Mouse (Mus musculus) neural tube, embryonic 13.5 days (tissue): ENCODE results near the gene Pitpnm3. TPM values are rescaled to one million over a fixed set of nuclear protein-coding genes. Genes with fewer than 3 reads are reported as not detected.

Experiments used
- ATAC-seq: fragments of 200-750 bp; cut with Nextera tagmentation; 2 replicates; pipeline ENCODE4 v1.8.0; 2017; ENCODE audit warnings: low read depth, mild to moderate bottlenecking, moderate TSS enrichment, moderate library complexity
- H3K27ac ChIP-seq: fragments of 300-500 bp; sonication (generic); replicated peaks from 2 replicates; pipeline ENCODE4 v1.5.1; 2015; ENCODE audit warnings: moderate library complexity, mild to moderate bottlenecking, inconsistent platforms
- H3K27me3 ChIP-seq: fragments of 300-500 bp; sonication (generic); 2 replicates; pipeline ENCODE4 v1.6.1; 2015; ENCODE audit warnings: mild to moderate bottlenecking, inconsistent platforms
- H3K36me3 ChIP-seq: fragments of 300-500 bp; sonication (generic); 2 replicates; pipeline ENCODE4 v1.6.1; 2015; ENCODE audit warnings: mild to moderate bottlenecking, inconsistent platforms
- H3K4me1 ChIP-seq: fragments of 300-500 bp; sonication (generic); replicated peaks from 2 replicates; pipeline ENCODE4 v1.6.1; 2015; ENCODE audit warnings: inconsistent platforms
- H3K4me2 ChIP-seq: fragments of 300-500 bp; sonication (generic); 2 replicates; pipeline ENCODE4 v1.6.1; 2015; ENCODE audit warnings: inconsistent platforms, mild to moderate bottlenecking, moderate library complexity
- H3K4me3 ChIP-seq: fragments of 300-500 bp; sonication (generic); 2 replicates; pipeline ENCODE4 v1.5.1; 2015; ENCODE audit warnings: mild to moderate bottlenecking, inconsistent platforms
- H3K9ac ChIP-seq: fragments of 300-500 bp; sonication (generic); 2 replicates; pipeline ENCODE4 v1.6.1; 2015; ENCODE audit warnings: moderate library complexity, mild to moderate bottlenecking, inconsistent platforms
- H3K9me3 ChIP-seq: fragments of 300-500 bp; sonication (generic); 2 replicates; pipeline ENCODE4 v1.6.1; 2016; ENCODE audit warnings: inconsistent platforms
- WGBS: fragments of 180-500 bp; shearing (Covaris S2); methylation state at CpG from one replicate; pipeline ENCODE4 v1.1.7; 2015; 5-methylcytosine and 5-hydroxymethylcytosine counted together
- polyA plus RNA-seq: library from polyadenylated mRNA; unstranded; fragments of >200 nt; fragmentation: Nextera tagmentation; extraction: Ambion mirVana; gene quantifications from 2 replicates; pipeline ENCODE4 v1.2.1, GENCODE M21; 2015

The Pitpnm3 gene
- polyA plus RNA-seq, 1 experiment from 2014 or later = 1.8 TPM

DNA sequence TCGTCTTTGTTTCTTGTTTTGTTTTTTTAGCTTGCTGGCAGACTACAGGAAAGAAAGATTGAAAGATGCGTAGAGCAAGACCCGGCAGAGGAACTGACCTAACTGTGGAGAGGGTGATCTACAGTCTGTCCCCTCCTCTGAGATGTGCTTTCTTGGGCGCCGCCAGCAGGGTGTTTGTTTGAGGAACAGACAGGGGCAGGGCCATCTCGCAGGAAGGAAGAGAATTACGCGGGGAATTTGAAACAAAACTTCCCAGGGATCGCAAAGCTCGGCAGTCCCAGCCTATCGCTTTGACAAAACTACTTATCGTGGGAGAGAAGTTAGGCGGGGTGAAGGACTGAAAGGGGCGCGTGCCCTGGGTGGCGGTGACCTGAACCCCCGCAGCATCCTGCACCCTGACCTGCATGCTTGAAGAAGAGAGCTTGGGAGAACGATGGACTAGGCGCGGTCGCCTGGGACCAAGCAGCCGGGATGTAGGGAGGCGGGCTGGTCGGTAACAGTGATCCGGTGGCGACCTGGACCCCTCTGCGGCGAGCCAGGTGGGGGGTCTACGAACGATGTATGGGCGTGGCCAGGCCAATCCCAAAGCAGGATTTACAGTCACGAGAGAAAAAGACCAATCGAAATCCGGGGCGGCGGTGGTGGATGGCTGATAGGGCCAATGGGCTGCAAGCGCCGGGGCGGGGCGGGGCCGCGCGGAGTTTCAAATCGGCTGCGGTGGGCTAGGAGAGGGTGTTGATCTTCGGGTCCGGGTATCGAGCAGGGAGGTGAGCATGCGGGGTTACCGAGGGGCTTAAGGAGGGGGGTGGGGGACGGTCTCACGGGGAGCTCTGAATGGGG is 93.6 kb downstream of the Pitpnm3 start, which contains the start of gene Pimreg:
Gene Pimreg (plus strand): TSS at position 265 of the 840 bp plus-strand sequence.
- Histone ChIP-seq H3K9ac (peak within 1 kb of the TSS; percentile 68), H3K4me3 (peak within 1 kb of the TSS; percentile 61), H3K36me3 (no peaks in the 10 kb centered on the region), H3K27me3 (no peaks in the 10 kb centered on the region), H3K4me1 (peaks cover 65% of the 10 kb centered on the region), H3K4me2 (peak within 1 kb of the TSS; percentile 84), H3K27ac (peak within 1 kb of the TSS; percentile 59), H3K9me3 (no peaks in the 10 kb centered on the region)
- WGBS = under 1% methylated on average over 52 of the region's 52 CpGs
- ATAC-seq = peak; percentile 92

DNA sequence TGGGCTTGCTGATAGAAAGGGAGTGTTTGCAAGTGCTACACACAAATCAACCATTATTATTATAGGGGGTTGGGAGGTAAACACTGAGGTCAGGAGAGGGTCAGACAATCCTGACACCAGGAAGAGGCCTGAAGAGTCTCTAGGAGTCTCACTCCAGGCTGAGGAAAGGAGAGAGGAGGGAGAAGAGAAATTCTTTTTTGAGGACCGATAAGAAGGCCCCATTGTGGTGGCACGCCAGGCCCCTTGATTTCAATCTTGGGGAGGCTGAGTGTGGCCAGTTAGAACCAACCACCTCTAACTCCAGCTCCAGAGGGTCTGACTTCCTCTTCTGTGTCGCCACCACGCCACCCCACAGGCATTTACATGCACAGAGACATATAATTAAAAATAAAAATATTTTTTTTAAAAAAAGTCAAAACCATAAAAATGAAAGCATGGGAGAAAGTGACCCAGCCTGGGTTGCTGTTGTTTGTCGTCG is 94.2 kb downstream of the Pitpnm3 start:
- no peaks in the 10 kb centered on the region for H3K27me3 ChIP-seq
- H3K4me3 ChIP-seq = peak overlapping the region; percentile 61
- peak overlapping the region; percentile 68 for H3K9ac ChIP-seq
- peak overlapping the region; percentile 59 for H3K27ac ChIP-seq
- H3K9me3 ChIP-seq = no peaks in the 10 kb centered on the region
- H3K36me3 ChIP-seq = no peaks in the 10 kb centered on the region
- 9% methylated on average over 6 of the region's 6 CpGs for WGBS
- H3K4me1 ChIP-seq = peaks cover 65% of the 10 kb centered on the region
- H3K4me2 ChIP-seq = peak overlapping the region; percentile 84
- no peak for ATAC-seq

DNA sequence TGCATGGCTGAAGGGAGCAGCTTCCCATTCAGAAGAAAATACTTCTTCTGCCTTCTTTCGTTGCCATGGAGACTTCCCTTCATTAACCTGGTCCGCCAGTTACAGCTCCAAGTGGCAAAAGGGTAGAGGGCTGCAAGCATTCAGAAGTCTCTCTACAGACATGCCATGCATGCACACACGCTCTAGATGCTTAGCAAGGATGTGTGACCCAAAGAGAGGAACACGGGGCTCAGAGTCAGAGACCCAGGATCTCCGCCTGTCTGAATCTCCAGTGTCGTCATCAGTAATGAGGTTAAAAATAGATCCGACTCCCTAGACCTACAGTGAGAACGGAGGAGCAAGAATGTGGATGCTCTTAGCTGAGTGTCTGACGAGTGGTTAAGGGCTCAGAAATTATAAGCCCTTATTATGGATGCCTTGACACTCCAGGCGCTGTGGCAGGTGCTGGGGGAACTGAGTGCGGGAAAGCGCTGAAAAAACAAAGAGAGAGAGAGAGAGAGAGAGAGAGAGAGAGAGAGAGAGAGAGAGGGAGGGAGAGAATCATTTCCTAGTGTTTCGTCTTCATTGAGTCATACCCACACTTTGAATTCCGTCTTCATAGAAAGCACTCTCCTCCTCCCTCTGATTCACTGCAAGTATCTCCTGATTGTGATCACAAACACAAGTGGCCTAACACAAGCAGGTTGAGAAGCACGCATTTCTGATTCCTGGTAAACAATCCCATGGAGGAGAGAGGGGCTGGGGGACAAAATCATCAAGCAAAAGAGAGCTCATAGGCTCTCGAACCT is 95.8 kb downstream of the Pitpnm3 start:
- peak overlapping the region; percentile 38; the same call in 1 of the 2 replicates for H3K27ac ChIP-seq
- H3K4me2 ChIP-seq = peak overlapping the region; percentile 28
- no peak overlapping the region for H3K4me3 ChIP-seq
- no peaks in the 10 kb centered on the region for H3K27me3 ChIP-seq
- H3K9ac ChIP-seq = peak overlapping the region; percentile 54
- ATAC-seq = 0 out of 2 replicates have a peak, but pooled peaks have one; percentile 3
- H3K9me3 ChIP-seq = no peaks in the 10 kb centered on the region
- H3K36me3 ChIP-seq = no peaks in the 10 kb centered on the region
- 23% methylated on average over 16 of the region's 16 CpGs for WGBS
- peaks cover 65% of the 10 kb centered on the region for H3K4me1 ChIP-seq

DNA sequence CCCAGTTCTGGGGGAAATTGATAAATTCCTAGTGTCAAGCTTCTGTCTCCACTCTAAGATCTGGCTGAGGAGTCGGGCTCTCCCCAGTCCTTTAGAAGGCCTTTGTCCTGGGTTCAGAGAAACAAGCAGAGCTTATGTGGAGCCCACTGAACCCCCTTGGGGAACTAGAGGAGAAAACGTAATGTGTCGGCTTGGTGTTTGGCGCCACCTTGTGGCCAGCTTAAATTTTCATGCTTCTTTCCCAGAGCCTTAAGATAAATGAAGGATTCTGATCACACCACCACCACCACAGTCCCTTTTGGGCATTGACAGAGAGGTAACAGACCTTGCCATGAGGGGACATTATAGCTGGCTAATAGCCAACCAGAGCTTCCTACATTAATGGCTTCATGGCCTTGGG is 97.6 kb downstream of the Pitpnm3 start:
- Histone ChIP-seq H3K9ac (no peak overlapping the region), H3K4me1 (peaks cover 47% of the 10 kb centered on the region), H3K4me3 (no peak overlapping the region), H3K9me3 (no peaks in the 10 kb centered on the region), H3K4me2 (no peak overlapping the region), H3K27me3 (no peaks in the 10 kb centered on the region), H3K27ac (no peak overlapping the region), H3K36me3 (no peaks in the 10 kb centered on the region)
- 3% methylated on average over 4 of the region's 4 CpGs for WGBS
- ATAC-seq = no peak

DNA sequence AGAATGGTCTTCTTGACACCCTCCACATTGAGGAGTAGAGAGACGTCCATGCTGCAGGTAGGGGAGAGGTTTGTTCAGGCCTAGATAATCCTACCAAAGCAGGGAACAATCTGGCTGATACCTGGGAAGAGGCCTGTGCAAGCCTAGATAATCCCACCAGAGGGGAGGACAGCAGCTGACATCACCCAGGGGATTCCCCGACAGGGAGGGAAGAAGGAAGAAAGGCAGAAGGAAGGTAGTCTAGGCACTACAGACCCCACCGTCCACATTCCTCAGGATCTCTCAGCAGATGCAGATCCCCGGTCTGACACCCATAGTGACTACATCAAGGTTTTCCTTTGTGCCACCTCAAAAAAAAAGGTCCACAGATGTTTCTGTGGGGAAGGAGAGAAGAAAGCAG is 98.2 kb downstream of the Pitpnm3 start, which contains the start of gene Aipl1:
Gene Aipl1 (minus strand): TSS at position 101 of the 400 bp plus-strand sequence.
- Histone ChIP-seq H3K36me3 (no peaks in the 10 kb centered on the region), H3K4me1 (peaks cover 41% of the 10 kb centered on the region), H3K4me3 (no peak within 1 kb of the TSS), H3K27me3 (no peaks in the 10 kb centered on the region), H3K9ac (0 out of 2 replicates have a peak within 1 kb of the TSS, but pooled peaks have one; percentile 22), H3K9me3 (no peaks in the 10 kb centered on the region), H3K27ac (no peak within 1 kb of the TSS), H3K4me2 (no peak within 1 kb of the TSS)
- 74% methylated on average over 4 of the region's 4 CpGs for WGBS
- ATAC-seq = no peak

DNA sequence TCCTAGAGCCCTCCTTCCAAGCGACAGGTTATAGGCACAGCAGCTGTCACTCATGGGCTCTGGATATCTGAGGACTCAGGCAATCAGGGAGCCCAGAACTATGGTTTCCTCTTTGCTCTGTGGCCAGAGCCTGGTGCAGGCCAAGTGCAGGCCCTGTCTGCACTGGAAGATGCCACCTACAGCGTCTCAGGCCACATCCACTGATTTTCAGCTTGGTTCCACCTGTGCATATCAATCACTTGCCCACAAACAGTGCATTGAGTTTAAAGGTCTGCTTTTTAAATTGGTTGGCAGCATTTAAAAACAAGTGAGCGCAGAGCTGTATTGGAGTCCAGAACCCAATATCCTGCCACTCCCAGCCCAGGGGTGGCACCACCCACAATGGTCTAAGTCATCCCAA is 103.0 kb downstream of the Pitpnm3 start:
- WGBS = 85% methylated on average over 3 of the region's 3 CpGs
- no peak overlapping the region for H3K4me2 ChIP-seq
- no peaks in the 10 kb centered on the region for H3K9me3 ChIP-seq
- no peak overlapping the region for H3K9ac ChIP-seq
- no peaks in the 10 kb centered on the region for H3K36me3 ChIP-seq
- ATAC-seq = no peak
- H3K27ac ChIP-seq = no peak overlapping the region
- H3K27me3 ChIP-seq = 0 out of 2 replicates have a peak, but pooled peaks cover 11% of the 10 kb centered on the region
- peaks cover 9% of the 10 kb centered on the region for H3K4me1 ChIP-seq
- H3K4me3 ChIP-seq = no peak overlapping the region

DNA sequence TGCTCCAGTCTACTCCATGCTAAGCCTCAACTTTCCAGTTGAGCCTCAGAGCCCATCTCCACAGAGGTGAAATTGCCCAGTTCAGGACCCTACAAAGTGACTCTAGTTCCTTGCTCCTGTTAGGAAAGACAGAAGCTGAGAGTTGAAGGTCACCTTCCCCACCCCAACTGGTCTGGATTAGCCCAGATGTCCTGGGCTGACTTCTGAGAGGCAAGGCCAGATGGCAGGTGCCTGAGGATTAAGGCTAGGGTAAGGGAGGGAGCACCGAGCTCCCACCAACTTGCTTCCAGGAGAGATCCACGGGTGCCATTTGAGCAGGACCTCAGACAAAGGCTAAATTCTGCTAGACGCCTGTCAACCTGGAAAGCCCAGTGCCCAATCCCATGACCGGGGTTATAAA is 103.5 kb downstream of the Pitpnm3 start:
- Histone ChIP-seq H3K9me3 (no peaks in the 10 kb centered on the region), H3K9ac (no peak overlapping the region), H3K27ac (no peak overlapping the region), H3K4me3 (no peak overlapping the region), H3K27me3 (0 out of 2 replicates have a peak, but pooled peaks cover 11% of the 10 kb centered on the region), H3K4me1 (peaks cover 8% of the 10 kb centered on the region; the same call in 1 of the 2 replicates), H3K36me3 (no peaks in the 10 kb centered on the region), H3K4me2 (no peak overlapping the region)
- no peak for ATAC-seq
- 83% methylated on average over 4 of the region's 4 CpGs for WGBS

DNA sequence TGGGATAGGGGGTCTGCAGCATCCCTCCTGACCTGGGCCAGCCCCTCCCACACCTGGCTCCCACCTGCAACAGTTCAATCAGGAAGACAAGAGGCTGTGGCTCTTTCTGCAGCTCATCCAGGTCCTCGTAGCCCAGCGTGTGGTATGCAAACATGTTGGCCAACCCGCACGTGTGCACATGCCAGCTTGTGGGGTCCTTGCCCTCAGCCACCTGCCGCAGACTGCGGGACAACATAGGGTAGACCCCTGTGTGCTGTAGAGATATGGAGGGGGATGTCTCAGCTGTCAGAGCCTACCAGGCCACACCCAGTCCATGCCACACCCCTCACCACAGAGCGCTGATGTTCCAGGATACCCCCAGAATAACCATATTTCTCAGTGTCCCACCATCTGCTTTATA is 104.2 kb downstream of the Pitpnm3 start:
- no peaks in the 10 kb centered on the region for H3K36me3 ChIP-seq
- H3K27me3 ChIP-seq = 0 out of 2 replicates have a peak, but pooled peaks cover 11% of the 10 kb centered on the region
- H3K9ac ChIP-seq = no peak overlapping the region
- H3K4me2 ChIP-seq = no peak overlapping the region
- 92% methylated on average over 7 of the region's 7 CpGs for WGBS
- no peak overlapping the region for H3K27ac ChIP-seq
- H3K9me3 ChIP-seq = no peaks in the 10 kb centered on the region
- no peak overlapping the region for H3K4me3 ChIP-seq
- ATAC-seq = no peak
- H3K4me1 ChIP-seq = peaks cover 8% of the 10 kb centered on the region; the same call in 1 of the 2 replicates

DNA sequence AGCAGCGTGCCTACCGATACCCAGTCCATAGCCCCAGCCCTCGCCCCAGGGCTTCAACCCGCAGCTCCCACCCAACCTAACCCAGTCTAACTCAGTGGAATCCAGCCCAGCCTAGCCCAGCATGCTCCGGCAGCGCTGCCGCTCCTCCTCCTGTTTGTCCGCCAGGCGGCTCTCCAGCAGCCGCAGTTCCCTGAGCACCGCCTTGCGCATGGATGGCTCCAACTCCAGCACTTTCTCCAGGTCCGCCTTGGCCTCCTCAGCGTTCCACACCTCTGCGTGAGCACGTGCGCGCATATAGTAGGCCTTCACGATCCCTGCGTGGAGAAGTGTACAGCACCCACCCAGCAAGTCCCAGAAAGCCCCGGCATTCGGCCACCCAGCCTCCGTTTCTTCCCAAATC is 106.4 kb downstream of the Pitpnm3 start:
- WGBS = 21% methylated on average over 23 of the region's 23 CpGs
- Histone ChIP-seq H3K4me2 (no peak overlapping the region), H3K27me3 (0 out of 2 replicates have a peak, but pooled peaks cover 11% of the 10 kb centered on the region), H3K9me3 (no peaks in the 10 kb centered on the region), H3K27ac (no peak overlapping the region), H3K4me1 (peaks cover 9% of the 10 kb centered on the region; the same call in 1 of the 2 replicates), H3K9ac (no peak overlapping the region), H3K4me3 (no peak overlapping the region), H3K36me3 (no peaks in the 10 kb centered on the region)
- ATAC-seq = no peak

DNA sequence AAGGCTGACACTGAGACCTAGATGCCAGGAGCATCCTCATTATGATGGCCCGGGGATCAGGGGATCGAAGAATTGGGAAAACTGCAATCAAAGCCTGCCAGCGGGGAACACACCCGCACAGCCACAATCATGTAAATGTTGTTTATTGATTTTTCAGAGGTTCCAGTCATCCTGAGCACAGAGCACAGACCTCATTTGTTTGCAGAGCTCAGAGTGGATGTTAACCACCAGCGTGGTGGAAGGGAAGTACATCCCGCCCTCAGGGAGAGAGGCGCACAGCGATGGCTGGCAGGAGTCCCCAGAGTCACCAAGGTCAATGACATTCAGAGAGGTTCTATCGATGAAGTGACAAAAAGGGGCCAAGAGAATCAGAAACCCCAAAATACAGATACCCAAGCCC is 107.7 kb downstream of the Pitpnm3 start:
- peaks cover 21% of the 10 kb centered on the region for H3K4me1 ChIP-seq
- no peak overlapping the region for H3K9ac ChIP-seq
- H3K27me3 ChIP-seq = 0 out of 2 replicates have a peak, but pooled peaks cover 11% of the 10 kb centered on the region
- ATAC-seq = no peak
- no peak overlapping the region for H3K4me2 ChIP-seq
- H3K36me3 ChIP-seq = no peaks in the 10 kb centered on the region
- no peak overlapping the region for H3K4me3 ChIP-seq
- no peak overlapping the region for H3K27ac ChIP-seq
- WGBS = 77% methylated on average over 9 of the region's 9 CpGs
- no peaks in the 10 kb centered on the region for H3K9me3 ChIP-seq

DNA sequence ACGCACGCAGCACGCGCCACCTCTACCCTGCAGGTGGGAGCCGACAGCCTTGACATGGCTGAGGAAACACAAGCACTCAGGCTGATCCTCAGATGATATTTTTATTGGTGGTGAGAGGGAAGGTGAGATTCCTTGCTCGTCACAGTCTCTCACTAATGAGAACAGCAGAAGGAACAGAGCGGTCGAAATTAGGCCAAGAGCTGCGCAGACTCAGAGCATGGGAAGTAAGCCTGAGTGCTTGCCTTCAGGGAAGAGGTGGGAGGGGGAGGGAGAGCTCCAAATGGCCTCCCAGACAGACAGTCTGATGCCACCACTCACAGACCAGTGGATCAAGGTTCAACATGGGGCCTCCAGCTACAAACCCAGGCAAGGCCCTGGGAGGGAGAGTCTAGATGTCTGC is 109.1 kb downstream of the Pitpnm3 start:
- ATAC-seq = no peak
- 82% methylated on average over 9 of the region's 9 CpGs for WGBS
- H3K4me2 ChIP-seq = no peak overlapping the region

DNA sequence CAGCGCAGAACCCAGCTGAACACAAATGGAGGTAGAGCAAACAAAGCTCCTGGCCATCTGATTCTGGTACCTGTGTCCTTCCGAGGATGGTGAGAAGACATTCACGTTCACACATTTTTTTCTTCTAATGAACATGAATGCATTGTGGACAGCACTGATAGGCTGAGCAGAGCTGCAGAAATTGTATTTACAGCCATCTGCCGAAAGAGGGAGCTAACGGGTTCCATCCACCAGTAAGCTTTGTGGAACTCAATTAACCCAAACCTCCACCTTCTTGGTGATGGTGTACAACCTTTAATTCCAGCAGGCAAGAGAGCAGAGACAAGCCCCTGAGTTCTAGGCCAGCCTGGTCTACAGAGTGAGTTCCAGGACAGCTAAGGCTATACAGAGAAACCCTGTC is 109.7 kb downstream of the Pitpnm3 start:
- 44% methylated on average over 5 of the region's 5 CpGs for WGBS

More for the DNA sequence above, 109.1 kb downstream of the Pitpnm3 start:
- 0 out of 2 replicates have a peak, but pooled peaks cover 11% of the 10 kb centered on the region for H3K27me3 ChIP-seq
- H3K4me1 ChIP-seq = peaks cover 22% of the 10 kb centered on the region
- H3K36me3 ChIP-seq = no peaks in the 10 kb centered on the region
- no peak overlapping the region for H3K27ac ChIP-seq
- no peak overlapping the region for H3K4me3 ChIP-seq
- H3K9ac ChIP-seq = no peak overlapping the region
- no peaks in the 10 kb centered on the region for H3K9me3 ChIP-seq

More for the DNA sequence above, 109.7 kb downstream of the Pitpnm3 start:
- H3K27me3 ChIP-seq = 0 out of 2 replicates have a peak, but pooled peaks cover 11% of the 10 kb centered on the region
- no peaks in the 10 kb centered on the region for H3K9me3 ChIP-seq
- H3K4me1 ChIP-seq = peaks cover 22% of the 10 kb centered on the region
- H3K27ac ChIP-seq = no peak overlapping the region
- ATAC-seq = no peak
- no peak overlapping the region for H3K4me3 ChIP-seq
- no peak overlapping the region for H3K9ac ChIP-seq
- H3K4me2 ChIP-seq = no peak overlapping the region
- no peaks in the 10 kb centered on the region for H3K36me3 ChIP-seq
